Mouse (Mus musculus): ENCODE measurements around the gene Milr1. TPM values are rescaled to one million over a fixed set of nuclear protein-coding genes. Genes with fewer than 3 reads are reported as not detected.
"Not testable (repeated sequence)": the region's sequence is repeated elsewhere in the genome, so short reads cannot be mapped to it uniquely, and the experiment has no call there.

Milr1 gene
- polyA plus RNA-seq, 1 experiment from 2014 or later: 1.2 TPM

GRCm38 (mm10) chr11:106740724-106741123 is 10.3 kb upstream of the Milr1 start:
- not testable (repeated sequence) for H3K9ac ChIP-seq (ENCODE audit: low read depth, low read length); H3K4me2 ChIP-seq; H3K4me1 ChIP-seq (ENCODE audit: control insufficient read depth, insufficient read depth, low read length); ATAC-seq (replicated peaks; ENCODE audit: insufficient number of reproducible peaks, low FRiP score, low TSS enrichment); H3K4me3 ChIP-seq (ENCODE audit: low read depth, low read length); H3K27me3 ChIP-seq (ENCODE audit: control insufficient read depth, insufficient read depth, low read length); H3K9me3 ChIP-seq (replicated peaks; ENCODE audit: control insufficient read depth, low read length); H3K27ac ChIP-seq (ENCODE audit: low read depth, low read length); H3K36me3 ChIP-seq (ENCODE audit: control insufficient read depth, insufficient read depth, low read length)
- WGBS (ENCODE audit: insufficient replicate concordance): 87% methylated on average over 5 of the region's 8 CpGs

GRCm38 (mm10) chr11:106741232-106741631 is 9.8 kb upstream of the Milr1 start:
- WGBS (ENCODE audit: insufficient replicate concordance): 79% methylated on average over 6 of the region's 6 CpGs
- H3K36me3 ChIP-seq (ENCODE audit: control insufficient read depth, insufficient read depth, low read length): no peaks in the 10 kb centered on the region
- no peak for ATAC-seq (replicated peaks; ENCODE audit: insufficient number of reproducible peaks, low FRiP score, low TSS enrichment)

GRCm38 (mm10) chr11:106741826-106742225 is 9.2 kb upstream of the Milr1 start:
- Histone ChIP-seq H3K36me3 (ENCODE audit: control insufficient read depth, insufficient read depth, low read length) (no peaks in the 10 kb centered on the region), H3K27ac (ENCODE audit: low read depth, low read length) (no peak overlapping the region), H3K9me3 (replicated peaks; ENCODE audit: control insufficient read depth, low read length) (no peaks in the 10 kb centered on the region), H3K4me1 (ENCODE audit: control insufficient read depth, insufficient read depth, low read length) (peaks cover 9% of the 10 kb centered on the region), H3K4me3 (ENCODE audit: low read depth, low read length) (no peak overlapping the region), H3K27me3 (ENCODE audit: control insufficient read depth, insufficient read depth, low read length) (no peaks in the 10 kb centered on the region), H3K4me2 (no peak overlapping the region), H3K9ac (ENCODE audit: low read depth, low read length) (no peak overlapping the region)
- ATAC-seq (replicated peaks; ENCODE audit: insufficient number of reproducible peaks, low FRiP score, low TSS enrichment): no peak
- WGBS (ENCODE audit: insufficient replicate concordance): 91% methylated on average over 3 of the region's 3 CpGs

More at GRCm38 (mm10) chr11:106741232-106741631, 9.8 kb upstream of the Milr1 start:
- H3K27ac ChIP-seq (ENCODE audit: low read depth, low read length): no peak overlapping the region
- H3K9me3 ChIP-seq (replicated peaks; ENCODE audit: control insufficient read depth, low read length): no peaks in the 10 kb centered on the region
- no peak overlapping the region for H3K4me3 ChIP-seq (ENCODE audit: low read depth, low read length)
- H3K4me2 ChIP-seq: no peak overlapping the region
- H3K9ac ChIP-seq (ENCODE audit: low read depth, low read length): no peak overlapping the region
- H3K27me3 ChIP-seq (ENCODE audit: control insufficient read depth, insufficient read depth, low read length): no peaks in the 10 kb centered on the region
- peaks cover 9% of the 10 kb centered on the region for H3K4me1 ChIP-seq (ENCODE audit: control insufficient read depth, insufficient read depth, low read length)

GRCm38 (mm10) chr11:106742388-106742841 is 8.6 kb upstream of the Milr1 start:
- Histone ChIP-seq H3K9me3 (replicated peaks; ENCODE audit: control insufficient read depth, low read length) (0 out of 2 replicates have a peak, but pooled peaks cover 2% of the 10 kb centered on the region), H3K4me2 (no peak overlapping the region), H3K27me3 (ENCODE audit: control insufficient read depth, insufficient read depth, low read length) (no peaks in the 10 kb centered on the region), H3K4me3 (ENCODE audit: low read depth, low read length) (no peak overlapping the region), H3K27ac (ENCODE audit: low read depth, low read length) (no peak overlapping the region), H3K4me1 (ENCODE audit: control insufficient read depth, insufficient read depth, low read length) (peaks cover 3% of the 10 kb centered on the region), H3K36me3 (ENCODE audit: control insufficient read depth, insufficient read depth, low read length) (no peaks in the 10 kb centered on the region), H3K9ac (ENCODE audit: low read depth, low read length) (no peak overlapping the region)
- 49% methylated on average over 6 of the region's 6 CpGs for WGBS (ENCODE audit: insufficient replicate concordance)
- no peak for ATAC-seq (replicated peaks; ENCODE audit: insufficient number of reproducible peaks, low FRiP score, low TSS enrichment)

- H3K27me3 ChIP-seq (ENCODE audit: control insufficient read depth, insufficient read depth, low read length): no peaks in the 10 kb centered on the region
- no peak for ATAC-seq (replicated peaks; ENCODE audit: insufficient number of reproducible peaks, low FRiP score, low TSS enrichment)
- H3K36me3 ChIP-seq (ENCODE audit: control insufficient read depth, insufficient read depth, low read length): no peaks in the 10 kb centered on the region
- 0 out of 2 replicates have a peak, but pooled peaks cover 2% of the 10 kb centered on the region for H3K9me3 ChIP-seq (replicated peaks; ENCODE audit: control insufficient read depth, low read length)
- H3K4me1 ChIP-seq (ENCODE audit: control insufficient read depth, insufficient read depth, low read length): no peaks in the 10 kb centered on the region
- no peak overlapping the region for H3K27ac ChIP-seq (ENCODE audit: low read depth, low read length)
- H3K9ac ChIP-seq (ENCODE audit: low read depth, low read length): no peak overlapping the region
- no peak overlapping the region for H3K4me3 ChIP-seq (ENCODE audit: low read depth, low read length)
- WGBS (ENCODE audit: insufficient replicate concordance): 89% methylated on average over 5 of the region's 5 CpGs
- no peak overlapping the region for H3K4me2 ChIP-seq
Measured at GRCm38 (mm10) chr11:106744949-106745348, 6.1 kb upstream of the Milr1 start.

GRCm38 (mm10) chr11:106749557-106750120 is 1.4 kb upstream of the Milr1 start:
- H3K4me3 ChIP-seq (ENCODE audit: low read depth, low read length): not testable (repeated sequence)
- WGBS (ENCODE audit: insufficient replicate concordance): 87% methylated on average over 7 of the region's 7 CpGs

GRCm38 (mm10) chr11:106750121-106750751 is 790 bp upstream of the Milr1 start, which contains the start of gene Pecam1:
Gene Pecam1 (minus strand): TSS chr11:106750628.
- no peak for ATAC-seq (replicated peaks; ENCODE audit: insufficient number of reproducible peaks, low FRiP score, low TSS enrichment)
- Histone ChIP-seq H3K27ac (ENCODE audit: low read depth, low read length) (no peak within 1 kb of the TSS), H3K9me3 (replicated peaks; ENCODE audit: control insufficient read depth, low read length) (0 out of 2 replicates have a peak, but pooled peaks cover 2% of the 10 kb centered on the region), H3K4me1 (ENCODE audit: control insufficient read depth, insufficient read depth, low read length) (peaks cover 4% of the 10 kb centered on the region; the same call in 1 of the 2 replicates), H3K4me3 (ENCODE audit: low read depth, low read length) (no peak within 1 kb of the TSS), H3K27me3 (ENCODE audit: control insufficient read depth, insufficient read depth, low read length) (no peaks in the 10 kb centered on the region), H3K9ac (ENCODE audit: low read depth, low read length) (no peak within 1 kb of the TSS), H3K4me2 (no peak within 1 kb of the TSS), H3K36me3 (ENCODE audit: control insufficient read depth, insufficient read depth, low read length) (no peaks in the 10 kb centered on the region)
- 80% methylated on average over 13 of the region's 13 CpGs for WGBS (ENCODE audit: insufficient replicate concordance)

More at GRCm38 (mm10) chr11:106749557-106750120, 1.4 kb upstream of the Milr1 start:
- not testable (repeated sequence) for H3K27me3 ChIP-seq (ENCODE audit: control insufficient read depth, insufficient read depth, low read length); H3K4me1 ChIP-seq (ENCODE audit: control insufficient read depth, insufficient read depth, low read length); ATAC-seq (replicated peaks; ENCODE audit: insufficient number of reproducible peaks, low FRiP score, low TSS enrichment); H3K36me3 ChIP-seq (ENCODE audit: control insufficient read depth, insufficient read depth, low read length); H3K9ac ChIP-seq (ENCODE audit: low read depth, low read length); H3K9me3 ChIP-seq (replicated peaks; ENCODE audit: control insufficient read depth, low read length); H3K4me2 ChIP-seq; H3K27ac ChIP-seq (ENCODE audit: low read depth, low read length)

- no peak overlapping the region for H3K9ac ChIP-seq (ENCODE audit: low read depth, low read length)
Measured at GRCm38 (mm10) chr11:106752103-106752502, 1.1 kb downstream of the Milr1 start.

More at GRCm38 (mm10) chr11:106752103-106752502, 1.1 kb downstream of the Milr1 start:
- Histone ChIP-seq H3K4me3 (ENCODE audit: low read depth, low read length) (no peak overlapping the region), H3K4me2 (no peak overlapping the region), H3K4me1 (ENCODE audit: control insufficient read depth, insufficient read depth, low read length) (peaks cover 4% of the 10 kb centered on the region; the same call in 1 of the 2 replicates), H3K27ac (ENCODE audit: low read depth, low read length) (no peak overlapping the region), H3K27me3 (ENCODE audit: control insufficient read depth, insufficient read depth, low read length) (no peaks in the 10 kb centered on the region), H3K9me3 (replicated peaks; ENCODE audit: control insufficient read depth, low read length) (0 out of 2 replicates have a peak, but pooled peaks cover 2% of the 10 kb centered on the region), H3K36me3 (ENCODE audit: control insufficient read depth, insufficient read depth, low read length) (no peaks in the 10 kb centered on the region)
- 72% methylated on average over 7 of the region's 7 CpGs for WGBS (ENCODE audit: insufficient replicate concordance)
- ATAC-seq (replicated peaks; ENCODE audit: insufficient number of reproducible peaks, low FRiP score, low TSS enrichment): no peak

Measured in heart, embryonic 11.5 days (tissue).